Mouse (Mus musculus) mouse embryonic stem cell (cell line): ENCODE data around the gene Szt2.

Source experiments
- in situ Hi-C, 2 experiments: fragments of 300-500 bp; cut with MboI; formaldehyde crosslinking; loops; 1 replicate in 1 of 2; 3 replicates in 1 of 2; pipeline ENCODE4 v1.14.3; 2019 to 2020; ENCODE audit warnings: low sequenced_read_pairs in 2 of 2, low pct_unique_long_range_greater_than_20kb in 1 of 2, mixed read lengths in 1 of 2; ENCODE audit not compliant: unreplicated experiment in 1 of 2

Szt2 gene

DNA sequence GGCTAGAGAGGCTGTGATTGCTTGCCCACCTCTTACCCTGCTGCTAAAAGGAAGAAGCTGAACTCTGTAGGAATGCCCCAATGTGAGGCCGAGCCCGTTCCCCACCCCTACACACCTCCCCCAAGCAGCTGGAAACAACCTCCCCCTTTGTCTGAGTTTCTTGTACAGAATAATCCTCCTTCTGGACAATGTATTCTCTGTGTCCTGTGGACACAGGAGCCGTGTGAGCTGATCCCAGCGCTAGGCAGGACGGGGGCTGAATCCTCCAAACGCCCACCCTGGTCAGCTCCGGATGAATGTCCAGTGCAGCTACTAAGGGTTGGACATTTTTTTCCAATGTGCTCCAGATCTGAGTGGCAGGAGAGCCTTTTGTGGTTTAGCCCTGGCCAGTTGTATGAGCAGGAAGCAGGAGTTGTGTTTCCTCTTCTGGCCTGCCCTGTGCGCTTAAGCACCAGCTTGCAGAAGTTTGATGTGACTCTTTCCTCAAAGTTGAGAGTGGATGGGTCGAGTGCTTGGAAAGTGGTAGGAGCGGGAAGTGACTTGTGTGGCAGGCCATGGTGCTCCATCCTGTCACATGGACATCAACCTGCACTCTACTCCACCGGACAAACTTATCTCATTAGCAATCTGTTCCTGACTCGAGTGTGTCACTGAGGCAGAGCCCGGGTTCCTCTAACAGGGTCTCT is 8.2 kb upstream of the Szt2 start:
- in situ Hi-C loops, result no loop called here

DNA sequence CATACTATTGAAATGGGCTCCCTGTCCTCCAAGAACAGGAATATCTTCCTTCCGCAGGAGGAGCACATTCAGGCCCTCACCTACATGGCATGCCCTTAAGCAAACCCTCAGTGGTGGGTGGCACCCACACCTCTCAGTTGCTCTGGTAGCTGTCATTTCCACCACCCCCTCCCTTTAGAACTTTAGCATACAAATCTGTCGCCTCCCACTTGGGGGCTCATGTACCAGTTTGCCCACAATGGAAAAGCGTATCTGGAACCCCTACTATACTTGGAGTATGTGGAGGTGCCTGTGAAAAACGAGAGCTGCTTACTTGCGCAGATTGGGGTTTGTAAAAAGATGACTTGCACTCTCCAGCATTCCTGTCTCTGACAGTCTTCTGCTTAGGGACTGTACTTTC is 7.3 kb upstream of the Szt2 start:
- in situ Hi-C loops, result no loop called here

DNA sequence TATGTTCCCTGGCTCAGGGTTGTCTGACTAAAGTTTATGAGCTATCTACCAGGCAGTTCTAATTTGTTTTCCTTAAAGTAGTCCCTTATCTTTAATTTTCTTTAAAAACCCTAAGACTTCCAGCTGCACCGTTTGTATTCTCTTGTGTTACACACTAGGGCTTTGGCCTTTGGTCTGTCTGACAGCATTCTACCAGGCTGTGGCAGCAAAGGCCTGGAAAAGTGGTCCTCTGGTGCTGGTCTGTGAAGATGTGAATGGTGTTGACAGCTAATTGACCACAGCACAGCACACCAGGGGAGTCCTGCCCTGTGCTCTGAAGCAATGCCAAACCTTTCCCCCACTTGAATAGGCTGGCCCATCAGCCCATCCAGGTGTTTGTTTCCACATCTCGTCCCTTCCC is 6.7 kb upstream of the Szt2 start:
- in situ Hi-C loops, result no loop called here

DNA sequence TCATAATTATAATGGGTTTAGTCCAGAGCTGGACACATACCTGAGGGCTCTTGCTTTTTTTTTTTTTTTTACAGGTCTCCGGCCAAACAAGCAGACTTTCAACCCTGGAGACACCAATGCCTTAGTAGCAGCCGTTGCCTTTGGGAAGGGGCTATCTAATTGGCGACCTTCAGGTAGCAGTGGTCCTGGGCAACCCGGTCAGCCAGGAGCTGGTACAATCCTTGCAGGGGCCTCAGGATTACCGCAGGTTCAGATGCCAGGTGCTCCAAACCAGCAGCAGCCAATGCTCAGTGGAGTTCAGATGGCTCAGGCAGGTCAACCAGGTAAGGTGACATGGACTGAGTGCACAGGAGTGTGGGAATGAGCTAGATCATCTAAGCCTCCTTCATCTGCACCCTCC is 4.5 kb upstream of the Szt2 start:
- in situ Hi-C loops, result no loop called here

DNA sequence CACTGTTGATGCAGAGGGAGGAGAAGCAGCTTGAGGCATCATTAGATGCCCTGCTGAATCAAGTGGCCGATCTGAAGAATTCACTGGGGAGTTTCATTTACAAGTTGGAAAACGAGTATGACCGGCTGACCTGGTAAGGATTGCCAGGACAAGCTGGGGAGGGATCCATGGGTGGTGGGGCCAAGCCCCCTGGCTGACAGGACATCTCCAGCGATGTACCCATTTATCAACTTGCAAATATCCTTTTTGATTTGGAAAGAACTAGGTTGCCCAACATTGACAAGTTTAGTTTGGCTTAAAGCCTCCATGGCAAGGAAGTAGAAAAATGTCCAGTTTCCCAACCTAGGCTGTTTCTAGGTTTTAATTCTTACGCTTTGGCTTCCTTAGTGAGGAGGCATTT is 1.8 kb upstream of the Szt2 start:
- in situ Hi-C loops, result no loop called here

DNA sequence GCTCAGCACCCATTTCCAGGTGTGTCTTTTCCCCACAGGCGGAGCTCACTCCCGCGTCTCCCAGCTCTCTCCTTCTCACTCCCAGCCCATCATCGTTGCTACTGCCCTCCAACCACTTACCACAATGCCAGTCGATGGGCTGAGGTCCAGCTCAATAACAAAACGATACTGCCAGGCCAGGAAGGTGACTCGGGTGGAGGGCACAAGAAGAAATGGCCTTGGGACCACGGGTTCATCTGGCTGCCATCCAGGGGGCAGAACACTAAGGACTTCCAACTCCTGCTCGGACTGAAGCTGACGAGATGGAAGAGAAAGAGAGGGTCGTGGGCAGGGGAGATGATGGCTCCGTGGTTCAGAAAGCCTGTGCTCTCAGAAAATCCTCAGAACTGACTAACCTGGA is 6.4 kb downstream of the Szt2 start:
- in situ Hi-C loops, result no loop called here

DNA sequence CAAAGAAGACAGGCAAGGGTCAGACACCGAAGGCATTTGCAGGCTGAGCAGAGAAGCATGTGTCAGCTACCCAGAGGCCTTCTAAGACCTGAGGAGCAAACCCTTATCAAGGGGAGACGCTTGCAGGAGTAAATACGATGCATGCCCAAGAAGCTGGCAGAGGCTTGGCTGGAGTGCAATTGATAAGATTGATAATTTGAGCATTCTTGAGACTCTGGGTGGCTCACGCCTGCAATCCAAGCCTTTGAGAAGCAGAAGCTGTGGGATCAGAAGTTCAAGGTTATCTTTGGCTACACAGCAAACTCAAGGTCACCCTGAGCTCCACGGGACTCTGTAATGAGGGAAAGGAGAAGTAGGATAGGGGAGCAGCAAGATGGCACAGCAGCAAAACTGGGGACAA is 7.2 kb downstream of the Szt2 start:
- in situ Hi-C loops, result no loop called here

DNA sequence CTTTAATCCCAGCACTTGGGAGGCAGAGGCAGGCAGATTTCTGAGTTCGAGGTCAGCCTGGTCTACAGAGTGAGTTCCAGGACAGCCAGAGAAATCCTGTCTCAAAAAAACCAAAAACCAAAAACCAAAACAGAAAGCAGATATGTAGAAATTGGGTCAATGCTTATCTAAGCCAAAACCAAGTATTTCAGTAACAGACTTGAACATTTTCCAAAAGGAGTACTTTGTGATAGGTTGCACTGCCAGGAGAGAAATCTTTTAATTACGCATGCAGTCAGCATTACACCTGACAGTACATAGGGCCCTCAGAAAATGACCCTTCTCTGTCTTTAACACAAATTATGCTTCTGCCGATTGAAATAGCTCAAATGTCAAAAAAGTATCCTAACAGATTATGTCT is 7.7 kb downstream of the Szt2 start:
- in situ Hi-C loops, result no loop called here

DNA sequence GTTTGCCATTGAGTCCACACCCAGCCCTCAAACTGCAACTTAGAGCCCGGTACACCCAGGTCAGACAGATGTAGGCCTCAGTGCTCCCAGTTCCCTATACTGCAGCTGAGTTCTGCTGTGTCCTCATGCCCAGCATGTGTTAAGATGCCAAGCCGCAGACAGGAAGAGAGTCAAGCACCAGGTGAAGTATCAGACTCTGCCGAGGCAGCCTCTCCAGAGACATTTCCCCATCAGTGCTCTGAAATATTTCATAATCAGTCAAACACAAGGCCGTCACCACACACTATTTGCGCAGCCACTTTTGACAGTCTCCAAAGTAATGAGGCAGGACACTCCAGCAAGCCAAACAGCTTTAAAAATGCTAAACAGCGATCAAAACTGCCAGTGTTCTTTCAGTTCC is 10.7 kb downstream of the Szt2 start:
- in situ Hi-C loops, result no loop called here

DNA sequence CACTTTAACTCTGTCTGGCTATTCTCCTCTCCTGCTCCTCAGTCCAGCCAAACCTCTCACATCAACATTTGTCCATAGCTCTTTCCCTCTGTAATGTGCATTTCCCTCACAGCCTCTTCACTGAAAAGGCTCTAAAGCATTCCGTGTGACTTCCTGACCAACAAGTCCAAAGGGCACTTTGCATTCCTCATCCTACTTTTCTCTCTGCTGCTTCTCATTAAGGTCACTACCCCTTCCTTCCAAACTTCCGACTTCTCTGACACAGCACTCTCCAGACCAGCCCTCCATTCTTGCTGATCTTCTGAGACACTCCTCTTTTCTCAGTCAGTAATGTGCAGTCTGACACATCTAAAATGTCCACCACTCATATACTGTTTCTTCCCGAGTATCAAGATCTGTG is 12.6 kb downstream of the Szt2 start:
- in situ Hi-C loops, result no loop called here

DNA sequence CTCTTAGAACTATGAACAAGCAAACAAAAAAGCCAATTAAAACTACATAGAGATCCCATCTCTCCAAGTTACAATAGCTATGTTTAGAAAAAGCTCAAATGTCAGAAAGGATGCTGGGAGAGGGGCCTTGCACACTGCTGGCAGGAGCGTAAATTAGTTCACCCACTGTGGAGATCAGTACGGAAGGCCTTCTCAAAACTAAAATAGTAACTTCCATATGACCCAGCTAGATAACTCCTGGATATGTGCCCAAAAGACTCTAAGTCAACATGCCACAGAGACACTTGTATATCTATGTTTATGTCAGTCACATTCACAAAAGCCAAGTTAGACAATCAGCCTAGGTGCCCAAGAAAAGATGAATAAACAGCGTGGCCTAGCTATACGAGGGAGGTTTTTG is 13.8 kb downstream of the Szt2 start:
- in situ Hi-C loops, result no loop called here

DNA sequence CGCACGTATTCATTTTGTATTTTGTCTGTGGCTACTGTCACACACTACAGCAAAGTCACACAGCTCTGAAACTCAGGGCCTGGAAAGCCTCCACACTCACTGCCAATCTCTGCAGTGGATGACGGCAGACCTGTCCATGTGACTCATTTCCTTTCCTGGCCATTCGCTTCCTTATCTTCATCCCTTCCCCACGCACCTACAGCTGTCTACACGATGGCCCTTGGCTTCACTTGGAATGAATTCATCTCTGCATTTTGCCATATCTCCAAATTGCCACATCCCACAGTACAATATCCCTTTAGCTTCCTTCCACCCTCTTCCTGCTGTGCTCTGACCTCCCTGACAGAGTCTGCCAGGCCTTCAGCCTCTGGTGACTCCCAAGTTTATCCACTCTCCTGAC is 14.6 kb downstream of the Szt2 start:
- in situ Hi-C loops, result no loop called here

DNA sequence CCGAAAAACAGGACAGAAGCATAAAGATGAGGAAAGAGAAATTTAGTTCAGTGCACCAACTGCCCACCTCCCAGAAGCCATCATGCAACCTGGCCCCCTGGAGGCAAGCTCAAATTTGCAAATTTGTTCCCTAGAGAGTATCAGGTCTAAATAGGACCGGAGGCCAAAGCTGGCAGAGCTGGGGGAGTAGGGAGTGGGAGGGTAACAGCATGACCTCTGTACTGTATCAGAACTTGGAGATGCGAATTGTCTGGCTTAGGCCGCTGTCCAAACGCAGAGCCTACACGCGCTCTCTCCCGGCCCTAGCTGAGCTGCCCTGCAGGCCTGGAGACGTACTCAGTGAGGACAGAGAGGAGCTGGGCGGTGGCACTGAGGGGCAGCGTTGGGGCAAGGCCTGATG is 18.9 kb downstream of the Szt2 start:
- in situ Hi-C loops, result no loop called here

DNA sequence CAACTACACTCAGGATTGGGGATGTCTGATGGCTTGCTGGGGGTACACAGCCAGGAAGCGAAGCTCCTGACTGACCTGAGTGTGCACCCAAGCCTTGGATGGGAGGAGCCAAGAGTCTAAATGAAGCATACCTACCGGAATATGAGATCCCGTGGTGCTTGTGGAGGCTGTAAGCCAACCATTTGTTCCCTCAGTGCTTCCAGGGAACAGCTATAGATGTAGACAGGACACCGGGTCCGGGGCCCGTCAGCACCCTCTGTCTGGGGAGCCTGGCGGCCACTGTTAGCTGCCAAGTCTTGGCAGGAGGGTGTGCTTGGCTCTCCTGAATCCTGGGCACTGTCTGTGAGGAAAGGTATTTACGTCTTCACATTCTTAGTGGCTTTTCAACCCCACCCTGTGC is 21.8 kb downstream of the Szt2 start:
- in situ Hi-C loops, result no loop called here

DNA sequence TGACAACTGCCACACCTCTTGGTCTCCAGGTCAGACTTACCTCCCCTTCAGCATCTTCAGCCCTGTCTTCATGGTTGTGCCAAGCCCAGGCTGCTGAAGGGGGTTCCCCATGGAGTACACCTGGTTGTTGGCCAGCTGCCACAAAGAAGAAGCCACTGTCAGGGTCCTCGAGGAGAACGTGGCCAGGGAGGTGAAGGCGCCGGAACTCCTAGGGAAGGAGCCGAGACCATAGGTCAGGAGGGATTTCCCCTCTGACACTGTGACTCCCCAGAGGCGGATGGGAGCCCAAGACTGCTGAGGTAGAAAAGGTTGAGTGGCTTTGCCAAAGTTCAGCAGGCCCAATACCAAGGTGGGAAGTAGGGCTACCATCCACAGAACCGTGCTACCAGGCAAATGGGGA is 25.8 kb downstream of the Szt2 start:
- in situ Hi-C loops, result no loop called here

DNA sequence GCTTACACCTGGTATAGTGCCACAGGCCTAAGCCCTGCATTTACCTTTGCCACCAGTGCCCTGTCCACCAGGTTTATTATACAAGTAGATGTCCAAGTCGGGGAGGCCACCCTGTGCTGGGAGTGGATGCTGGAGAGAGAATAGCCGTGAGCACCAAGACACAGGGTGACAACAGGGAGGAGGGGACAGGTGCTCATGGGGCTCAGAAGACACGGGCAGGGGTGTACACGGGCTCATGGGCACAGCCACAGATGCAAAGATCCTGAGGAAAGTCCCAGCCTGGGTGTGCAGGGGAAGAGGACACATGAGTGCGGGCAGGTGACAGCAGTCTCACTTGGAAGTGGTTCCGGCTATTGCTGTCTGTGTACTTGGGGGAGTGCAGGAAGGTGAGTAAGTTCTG is 33.1 kb downstream of the Szt2 start:
- in situ Hi-C loops, result no loop called here

DNA sequence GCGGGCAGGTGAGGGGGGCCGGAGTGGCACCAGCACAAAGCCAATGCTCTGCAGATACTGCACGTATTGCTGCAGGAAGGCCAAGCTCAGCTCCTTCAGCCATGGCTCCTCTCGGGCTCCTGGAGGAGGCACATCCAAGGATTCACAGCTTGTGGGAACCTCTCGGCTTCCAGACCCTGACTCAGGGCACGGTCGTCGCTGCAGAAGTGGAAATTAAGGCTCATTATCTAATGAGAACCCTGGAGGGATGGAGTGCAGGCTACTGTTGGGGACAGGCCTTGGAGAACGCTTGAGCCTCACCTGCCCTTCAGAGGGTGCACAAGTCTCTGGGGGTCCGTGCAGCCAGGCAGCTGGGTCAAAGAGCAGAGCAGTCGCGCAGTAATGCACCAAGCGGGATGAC is 37.3 kb downstream of the Szt2 start:
- in situ Hi-C loops, result no loop called here

DNA sequence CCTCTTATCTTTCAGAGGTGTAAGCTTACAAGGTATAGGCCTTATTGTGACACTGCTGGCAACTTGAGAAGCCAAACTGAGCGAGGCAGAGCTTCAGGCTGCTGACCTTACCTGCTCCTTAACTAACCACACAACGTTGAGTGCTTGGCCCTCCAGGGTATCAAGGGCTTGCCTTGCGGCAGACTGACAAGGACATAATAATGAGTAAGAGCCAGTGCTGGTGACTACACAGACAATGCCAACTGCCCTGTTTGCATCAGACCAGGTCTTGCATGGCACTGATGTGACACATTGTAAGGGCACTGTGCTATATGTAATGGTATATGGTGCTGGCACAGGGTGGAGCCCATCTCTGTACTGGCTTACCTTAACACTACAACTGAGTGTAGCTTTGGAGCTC is 40.5 kb downstream of the Szt2 start:
- in situ Hi-C loops, result no loop called here

DNA sequence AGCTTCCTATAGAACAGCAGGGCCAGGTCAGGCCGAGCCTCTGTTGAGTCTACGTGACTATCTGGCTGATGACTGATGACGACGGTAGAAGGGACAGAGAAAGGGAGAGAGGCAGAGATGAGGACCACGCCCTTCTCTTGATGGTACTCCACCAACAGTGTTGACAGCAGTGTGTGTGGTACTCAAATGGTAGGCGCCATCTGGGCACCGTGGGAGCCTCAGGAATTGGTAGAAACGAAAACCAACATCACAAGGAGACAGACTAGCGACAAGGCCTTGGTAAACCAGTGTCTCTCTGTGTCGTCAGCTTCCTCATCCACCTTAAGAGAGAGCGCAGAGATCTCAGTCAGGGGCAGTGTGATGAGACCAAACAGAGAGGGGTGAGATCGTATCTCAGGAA is 41.5 kb downstream of the Szt2 start:
- in situ Hi-C loops, result no loop called here

DNA sequence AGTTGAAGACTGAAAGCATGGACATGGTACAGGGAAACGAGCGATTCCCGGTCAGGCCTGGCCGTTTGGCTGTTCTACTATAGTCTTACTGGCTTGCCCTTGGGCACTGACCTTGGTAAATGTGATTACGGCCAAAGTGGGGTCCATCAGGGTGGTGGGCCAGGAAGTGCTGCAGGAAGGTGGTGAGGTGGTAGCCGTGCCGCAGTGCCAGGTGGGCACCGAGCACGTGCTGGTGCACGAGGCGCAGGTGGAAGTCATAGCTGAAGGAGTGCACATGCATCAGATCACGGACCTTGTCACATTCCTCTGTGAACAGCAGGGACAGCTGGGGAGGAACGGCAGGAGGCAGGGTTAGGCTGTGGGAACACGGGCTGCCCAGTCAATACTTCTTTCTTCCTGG is 43.1 kb downstream of the Szt2 start:
- in situ Hi-C loops, result no loop called here

DNA sequence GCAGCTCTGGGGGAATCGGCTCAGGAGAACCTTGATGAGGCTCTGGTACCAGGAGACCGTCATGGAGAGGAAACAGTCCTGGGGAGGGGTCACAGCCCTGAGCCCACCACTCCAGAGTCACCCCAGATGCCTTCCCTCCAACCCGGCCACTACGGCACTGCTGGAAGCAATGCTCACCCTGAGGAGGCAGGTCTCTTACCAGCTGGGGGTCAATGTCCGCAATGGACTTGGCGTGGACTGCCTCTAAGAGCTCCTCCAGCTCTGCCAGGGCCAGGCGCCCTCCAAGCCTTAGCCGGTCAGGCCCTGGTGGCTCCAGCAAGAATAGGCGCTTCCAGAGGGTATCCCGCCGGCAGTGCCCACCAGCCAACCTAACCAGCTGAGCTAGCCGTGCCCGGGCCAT is 44.4 kb downstream of the Szt2 start:
- in situ Hi-C loops, result no loop called here
